Mouse (Mus musculus) right cerebral cortex, postnatal 10 days (tissue): Measurements from ENCODE around the gene Tex19.1.

Experiments
- DNase-seq, 2 experiments: peaks; one replicate each; pipeline ENCODE4 v3.0.0; 2021; ENCODE audit warnings: low spot score in 2 of 2

Tex19.1 gene

GRCm38 (mm10) chr11:121143325-121144015 lies 2.5 kb upstream of the Tex19.1 start:
- DNase-seq: no peak

GRCm38 (mm10) chr11:121148193-121148592 lies 2.2 kb downstream of the Tex19.1 start:
- no peak for DNase-seq

- DNase-seq: no peak
Observed at GRCm38 (mm10) chr11:121154203-121154602, 8.3 kb downstream of the Tex19.1 start.

GRCm38 (mm10) chr11:121156411-121156891 lies 10.5 kb downstream of the Tex19.1 start:
- peak; percentile 33 to 40 for DNase-seq

- no peak for DNase-seq
Observed at GRCm38 (mm10) chr11:121159971-121160370, 14.0 kb downstream of the Tex19.1 start, which contains the start of gene Uts2r. Gene Uts2r, plus strand, starts transcription at chr11:121160271.

GRCm38 (mm10) chr11:121160636-121161346 lies 14.8 kb downstream of the Tex19.1 start:
- no peak for DNase-seq

GRCm38 (mm10) chr11:121163751-121164150 lies 17.8 kb downstream of the Tex19.1 start:
- no peak for DNase-seq

GRCm38 (mm10) chr11:121173203-121173602 lies 27.3 kb downstream of the Tex19.1 start:
- DNase-seq: peak in 1 of 2 experiments; percentile 34

GRCm38 (mm10) chr11:121174234-121174633 lies 28.3 kb downstream of the Tex19.1 start:
- no peak for DNase-seq

- DNase-seq: peak in 1 of 2 experiments; percentile 43
Observed at GRCm38 (mm10) chr11:121176285-121177270, 30.6 kb downstream of the Tex19.1 start.

GRCm38 (mm10) chr11:121189681-121190080 lies 43.7 kb downstream of the Tex19.1 start:
- DNase-seq: no peak

GRCm38 (mm10) chr11:121192742-121193141 lies 46.8 kb downstream of the Tex19.1 start:
- DNase-seq: no peak

GRCm38 (mm10) chr11:121193415-121193814 lies 47.5 kb downstream of the Tex19.1 start:
- no peak for DNase-seq
